ENCODE assay signal across 19 mouse cellular contexts in genomic region chr4:151948497-151949471, GRCm38 (mm10). TPM values are rescaled to one million over a fixed set of nuclear protein-coding genes. Genes with fewer than 3 reads are reported as not detected.
A peak's percentile ranks its signal among the peaks of the same experiment; 100 is the strongest.
DNase-seq lines count a peak whose midpoint lies in the region; ATAC-seq and TF ChIP-seq lines count a peak whose summit lies in the region.
"Had no signal": no experiment of that assay in that cellular context is flagged by ENCODE, and none has a peak within 500 bp of the region (broad histone marks: within the 10 kb centered on the region; RNA-seq: fewer than 3 reads in every experiment).

No protein-coding gene starts in this region.

- no peak overlapping the region for H3K4me3 ChIP-seq in heart, embryonic 11.5 days (ENCODE audit: low read depth, low read length)
- H3K4me3 ChIP-seq in liver, embryonic 13.5 days (replicated peaks): no peak overlapping the region
- no peak overlapping the region for H3K4me3 ChIP-seq in stomach, postnatal 0 days (ENCODE audit: low read depth, low read length)
- H3K4me3 ChIP-seq: forebrain, embryonic 10.5 days; midbrain, embryonic 13.5 days; myocyte; stomach, embryonic 15.5 days had no signal

- H3K27ac ChIP-seq in heart, embryonic 11.5 days (ENCODE audit: low read depth, low read length): no peak overlapping the region
- peak overlapping the region; percentile 44; the same call in 1 of the 2 replicates for H3K27ac ChIP-seq in liver, embryonic 13.5 days
- H3K27ac ChIP-seq in stomach, postnatal 0 days (replicated peaks): no peak overlapping the region
- H3K27ac ChIP-seq: forebrain, embryonic 10.5 days; midbrain, embryonic 13.5 days; stomach, embryonic 15.5 days had no signal

- no peak overlapping the region for H3K4me2 ChIP-seq in heart, embryonic 11.5 days
- no peak overlapping the region for H3K4me2 ChIP-seq in liver, embryonic 13.5 days
- H3K4me2 ChIP-seq in stomach, postnatal 0 days (replicated peaks; ENCODE audit: low read depth): no peak overlapping the region
- H3K4me2 ChIP-seq: lung, embryonic 14.5 days; midbrain, embryonic 13.5 days; stomach, embryonic 15.5 days had no signal

- WGBS in heart, embryonic 11.5 days (ENCODE audit: insufficient replicate concordance): 78% methylated on average over 14 of the region's 14 CpGs
- WGBS in liver, embryonic 13.5 days (ENCODE audit: insufficient replicate concordance): 89% methylated on average over 14 of the region's 14 CpGs
- 85% methylated on average over 14 of the region's 14 CpGs for WGBS in stomach, postnatal 0 days

- H3K9ac ChIP-seq in heart, embryonic 11.5 days (ENCODE audit: low read depth, low read length): no peak overlapping the region
- peak overlapping the region; percentile 6; the same call in 1 of the 2 replicates for H3K9ac ChIP-seq in liver, embryonic 13.5 days
- no peak overlapping the region for H3K9ac ChIP-seq in stomach, postnatal 0 days (ENCODE audit: low read length)
- H3K9ac ChIP-seq: lung, embryonic 14.5 days; midbrain, embryonic 13.5 days; stomach, embryonic 15.5 days had no signal

- no peaks in the 10 kb centered on the region for H3K27me3 ChIP-seq in heart, embryonic 11.5 days (ENCODE audit: control insufficient read depth, insufficient read depth, low read length)
- no peaks in the 10 kb centered on the region for H3K27me3 ChIP-seq in liver, embryonic 13.5 days
- no peaks in the 10 kb centered on the region for H3K27me3 ChIP-seq in stomach, postnatal 0 days (ENCODE audit: control insufficient read depth, insufficient read depth, low read length)
- H3K27me3 ChIP-seq: midbrain, embryonic 13.5 days; Patski; stomach, embryonic 15.5 days had no signal

- H3K36me3 ChIP-seq in heart, embryonic 11.5 days (ENCODE audit: control insufficient read depth, insufficient read depth, low read length): 0 out of 2 replicates have a peak, but pooled peaks cover 4% of the 10 kb centered on the region
- H3K36me3 ChIP-seq in liver, embryonic 13.5 days: peaks cover 60% of the 10 kb centered on the region
- peaks cover 18% of the 10 kb centered on the region for H3K36me3 ChIP-seq in stomach, postnatal 0 days (ENCODE audit: control insufficient read depth, insufficient read depth, low read length)

- no peak for ATAC-seq in heart, embryonic 11.5 days (replicated peaks; ENCODE audit: insufficient number of reproducible peaks, low FRiP score, low TSS enrichment)
- ATAC-seq in liver, embryonic 13.5 days (ENCODE audit: low read depth): no peak
- ATAC-seq in stomach, postnatal 0 days (ENCODE audit: low FRiP score, low TSS enrichment): 0 out of 2 replicates have a peak, but pooled peaks have one; percentile 53
- ATAC-seq in frontal cortex, adult (ENCODE audit: low TSS enrichment): no peak
- ATAC-seq: hindbrain, embryonic 16.5 days; midbrain, embryonic 13.5 days; Patski had no signal

- no peak for TF ChIP-seq CTCF in stomach, postnatal 0 days (IDR thresholded peaks at IDR 0.05; ENCODE audit: low read depth)

- H3K4me1 ChIP-seq in heart, embryonic 11.5 days (ENCODE audit: control insufficient read depth, insufficient read depth, low read length): peaks cover 23% of the 10 kb centered on the region
- peaks cover 57% of the 10 kb centered on the region for H3K4me1 ChIP-seq in liver, embryonic 13.5 days (replicated peaks)
- no peaks in the 10 kb centered on the region for H3K4me1 ChIP-seq in stomach, postnatal 0 days (replicated peaks; ENCODE audit: control insufficient read depth, insufficient read depth)
- H3K4me1 ChIP-seq: forebrain, embryonic 10.5 days; midbrain, embryonic 13.5 days; stomach, embryonic 15.5 days had no signal

- no peaks in the 10 kb centered on the region for H3K9me3 ChIP-seq in heart, embryonic 11.5 days (replicated peaks; ENCODE audit: control insufficient read depth, low read length)
- no peaks in the 10 kb centered on the region for H3K9me3 ChIP-seq in liver, embryonic 13.5 days (replicated peaks)
- H3K9me3 ChIP-seq in stomach, postnatal 0 days (ENCODE audit: control insufficient read depth, low read length): no peaks in the 10 kb centered on the region
- H3K9me3 ChIP-seq: forebrain, embryonic 10.5 days; midbrain, embryonic 13.5 days; stomach, embryonic 15.5 days had no signal

- no peak for TF ChIP-seq EP300 in stomach, postnatal 0 days (optimal IDR thresholded peaks at IDR 0.05)

- peak; percentile 93 for DNase-seq in heart, adult 11 months
- DNase-seq in liver, embryonic 13.5 days: no peak
- DNase-seq in liver: no peak
- peak; percentile 57 to 64 for DNase-seq in cerebellum, postnatal 25 days
- DNase-seq in stomach, postnatal 0 days (ENCODE audit: low spot score): no peak
- no peak for DNase-seq in kidney, adult 18-20 months
- DNase-seq: kidney, adult 9 months; lung, embryonic 14.5 days; right cerebral cortex, adult 18-20 months; spleen, adult 18-20 months; thymus, postnatal 25 days had no signal

RNA-seq across cellular contexts. Expression of gene Dnajc11, which starts 15.3 kb away (rescaled TPM):
- polyA plus RNA-seq in heart, embryonic 11.5 days (2014; fragmentation: Nextera tagmentation; extraction: Ambion mirVana): 57.7 and 57.8 TPM in 2 replicates
- polyA plus RNA-seq in liver, embryonic 13.5 days (2015; fragmentation: Nextera tagmentation; extraction: Ambion mirVana): 58.3 and 66.6 TPM in 2 replicates
- 33.0 and 34.5 TPM in 2 replicates for polyA plus RNA-seq in stomach, postnatal 0 days (2015; fragmentation: Nextera tagmentation; extraction: Ambion mirVana)

RNA-seq across cellular contexts. Expression of gene Thap3, which starts 40.0 kb away (rescaled TPM):
- 18.9 and 19.7 TPM in 2 replicates for polyA plus RNA-seq in heart, embryonic 11.5 days (2014; fragmentation: Nextera tagmentation; extraction: Ambion mirVana)
- 7.8 and 8.1 TPM in 2 replicates for polyA plus RNA-seq in liver, embryonic 13.5 days (2015; fragmentation: Nextera tagmentation; extraction: Ambion mirVana)
- polyA plus RNA-seq in stomach, postnatal 0 days (2015; fragmentation: Nextera tagmentation; extraction: Ambion mirVana): 22.2 and 23.5 TPM in 2 replicates

RNA-seq across cellular contexts. Expression of gene Phf13, which starts 47.3 kb away (rescaled TPM):
- polyA plus RNA-seq in heart, embryonic 11.5 days (2014; fragmentation: Nextera tagmentation; extraction: Ambion mirVana): 14.3 and 21.7 TPM in 2 replicates
- polyA plus RNA-seq in liver, embryonic 13.5 days (2015; fragmentation: Nextera tagmentation; extraction: Ambion mirVana): 5.4 and 6.2 TPM in 2 replicates
- polyA plus RNA-seq in stomach, postnatal 0 days (2015; fragmentation: Nextera tagmentation; extraction: Ambion mirVana): 12.4 and 12.7 TPM in 2 replicates

RNA-seq across cellular contexts. Expression of gene Klhl21, which starts 59.8 kb away (rescaled TPM):
- polyA plus RNA-seq in heart, embryonic 11.5 days (2014; fragmentation: Nextera tagmentation; extraction: Ambion mirVana): 11.4 and 17.8 TPM in 2 replicates
- 6.0 and 6.5 TPM in 2 replicates for polyA plus RNA-seq in liver, embryonic 13.5 days (2015; fragmentation: Nextera tagmentation; extraction: Ambion mirVana)
- 11.2 and 11.9 TPM in 2 replicates for polyA plus RNA-seq in stomach, postnatal 0 days (2015; fragmentation: Nextera tagmentation; extraction: Ambion mirVana)

Comparison
In these comparisons a context has a peak if more than half of its experiments do, and no peak if none do; other contexts are left out.
1. DNase-seq: peak in heart, adult 11 months (single experiment) and cerebellum, postnatal 25 days (2 of 2); none in liver, embryonic 13.5 days (single experiment), liver (single experiment), stomach, postnatal 0 days (single experiment) and kidney, adult 18-20 months (single experiment).